Mouse (Mus musculus) midbrain, postnatal 0 days (tissue): Measurements from ENCODE around the gene Slc1a1. TPM values are rescaled to one million over a fixed set of nuclear protein-coding genes. Genes with fewer than 3 reads are reported as not detected.

Source experiments
- ATAC-seq: fragments of 200-750 bp; cut with Nextera tagmentation; 2 replicates; pipeline ENCODE4 v1.8.0; 2017; ENCODE audit warnings: moderate number of reproducible peaks, mild to moderate bottlenecking, moderate TSS enrichment, moderate library complexity; ENCODE audit not compliant: low FRiP score
- DNase-seq: peaks from one replicate; pipeline ENCODE4 v3.0.0-alpha.2; 2015; ENCODE audit warnings: low spot score
- H3K27ac ChIP-seq: fragments of 300-500 bp; sonication (generic); 2 replicates; pipeline ENCODE4 v1.5.1; 2014; ENCODE audit warnings: low read depth, mild to moderate bottlenecking, low read length, mixed read lengths
- H3K27me3 ChIP-seq: fragments of 300-500 bp; sonication (generic); 2 replicates; pipeline ENCODE4 v1.6.1; 2014; ENCODE audit warnings: low read length, control low read depth, mixed read lengths; ENCODE audit not compliant: insufficient read depth
- H3K36me3 ChIP-seq: fragments of 300-500 bp; sonication (generic); 2 replicates; pipeline ENCODE4 v1.6.1; 2014; ENCODE audit warnings: low read length, control low read depth, mixed read lengths; ENCODE audit not compliant: insufficient read depth
- H3K4me1 ChIP-seq: fragments of 300-500 bp; sonication (generic); 2 replicates; pipeline ENCODE4 v1.6.1; 2014; ENCODE audit warnings: mild to moderate bottlenecking, control low read depth, antibody characterized with exemption, low read length, mixed read lengths; ENCODE audit not compliant: insufficient read depth
- H3K4me2 ChIP-seq: fragments of 300-500 bp; sonication (generic); 2 replicates; pipeline ENCODE4 v1.6.1; 2014; ENCODE audit warnings: low read depth, mild to moderate bottlenecking, low read length, mixed read lengths; ENCODE audit not compliant: poor library complexity, severe bottlenecking
- H3K4me3 ChIP-seq: fragments of 300-500 bp; sonication (generic); 2 replicates; pipeline ENCODE4 v1.5.1; 2014; ENCODE audit warnings: low read depth, mild to moderate bottlenecking, low read length, moderate library complexity
- H3K9ac ChIP-seq: fragments of 300-500 bp; sonication (generic); replicated peaks from 2 replicates; pipeline ENCODE4 v1.6.1; 2014; ENCODE audit warnings: mild to moderate bottlenecking, low read length, moderate library complexity, mixed read lengths; ENCODE audit not compliant: poor library complexity, severe bottlenecking
- H3K9me3 ChIP-seq: fragments of 300-500 bp; sonication (generic); 2 replicates; pipeline ENCODE4 v1.6.1; 2016; ENCODE audit warnings: low read length, control low read depth
- CTCF ChIP-seq: IDR thresholded peaks from 2 replicates; pipeline ENCODE4 v1.5.1; 2016; ENCODE audit warnings: antibody characterized with exemption, mild to moderate bottlenecking
- WGBS: fragments of 180-500 bp; shearing (Covaris S2); extraction: QIAGEN DNeasy Blood & Tissue Kit; methylation state at CpG from one replicate; pipeline ENCODE4 v1.1.7; 2014; 5-methylcytosine and 5-hydroxymethylcytosine counted together
- polyA plus RNA-seq: library from polyadenylated mRNA; unstranded; fragments of >200 nt; fragmentation: Nextera tagmentation; extraction: Ambion mirVana; gene quantifications from 2 replicates; pipeline ENCODE4 v1.2.1, GENCODE M21; 2015
- total RNA-seq: library from RNA; depleted of rRNA; stranded (reverse); fragments of >200 nt; gene quantifications from 2 replicates; pipeline ENCODE4 v1.2.3, GENCODE M21; 2014

Gene Slc1a1
- total and polyA plus RNA-seq, 2 experiments from 2014 or later, result 51.7 to 85.3 TPM

- Histone ChIP-seq H3K27ac (no peak overlapping the region), H3K27me3 (no peaks in the 10 kb centered on the region), H3K4me3 (no peak overlapping the region), H3K4me1 (no peaks in the 10 kb centered on the region), H3K36me3 (peaks cover 42% of the 10 kb centered on the region), H3K9me3 (no peaks in the 10 kb centered on the region), H3K4me2 (no peak overlapping the region), H3K9ac (no peak overlapping the region)
- ATAC-seq, result no peak
- DNase-seq, result no peak
- WGBS, result 80% methylated on average over 9 of the region's 9 CpGs
- TF ChIP-seq CTCF, result no peak
Measured at GRCm38 (mm10) chr19:28908693-28909092, 73.8 kb downstream of the Slc1a1 start.

GRCm38 (mm10) chr19:28914598-28914997 is 79.7 kb downstream of the Slc1a1 start:
- Histone ChIP-seq H3K27me3 (no peaks in the 10 kb centered on the region), H3K9me3 (no peaks in the 10 kb centered on the region), H3K4me1 (no peaks in the 10 kb centered on the region), H3K36me3 (peaks cover 17% of the 10 kb centered on the region), H3K4me2 (no peak overlapping the region), H3K4me3 (no peak overlapping the region), H3K9ac (no peak overlapping the region), H3K27ac (no peak overlapping the region)
- DNase-seq (no peak), ATAC-seq (no peak)
- 77% methylated on average over 6 of the region's 6 CpGs for WGBS
- TF ChIP-seq CTCF, result no peak

- no peak for ATAC-seq
- 66% methylated on average over 2 of the region's 2 CpGs for WGBS
- TF ChIP-seq CTCF, result no peak
- H3K9me3 ChIP-seq, result no peaks in the 10 kb centered on the region
- DNase-seq, result peak; percentile 9
- H3K4me3 ChIP-seq, result no peak overlapping the region
- H3K9ac ChIP-seq, result no peak overlapping the region
- H3K4me1 ChIP-seq, result no peaks in the 10 kb centered on the region
- no peaks in the 10 kb centered on the region for H3K27me3 ChIP-seq
- H3K27ac ChIP-seq, result no peak overlapping the region
- H3K36me3 ChIP-seq, result peaks cover 11% of the 10 kb centered on the region
- H3K4me2 ChIP-seq, result no peak overlapping the region
Measured at GRCm38 (mm10) chr19:28915602-28916250, 80.9 kb downstream of the Slc1a1 start.

- peaks cover 8% of the 10 kb centered on the region for H3K36me3 ChIP-seq
- H3K4me3 ChIP-seq, result no peak overlapping the region
- ATAC-seq, result no peak
- no peak overlapping the region for H3K9ac ChIP-seq
- DNase-seq, result no peak
- no peak overlapping the region for H3K27ac ChIP-seq
- H3K4me2 ChIP-seq, result no peak overlapping the region
- no peaks in the 10 kb centered on the region for H3K4me1 ChIP-seq
- no peak for TF ChIP-seq CTCF
- 67% methylated on average over 4 of the region's 4 CpGs for WGBS
- H3K27me3 ChIP-seq, result no peaks in the 10 kb centered on the region
- no peaks in the 10 kb centered on the region for H3K9me3 ChIP-seq
Measured at GRCm38 (mm10) chr19:28916492-28916891, 81.6 kb downstream of the Slc1a1 start.

GRCm38 (mm10) chr19:28917839-28918238 is 83.0 kb downstream of the Slc1a1 start:
- Histone ChIP-seq H3K36me3 (no peaks in the 10 kb centered on the region; the same call in 1 of the 2 replicates), H3K9ac (no peak overlapping the region), H3K27ac (no peak overlapping the region), H3K4me2 (no peak overlapping the region), H3K27me3 (no peaks in the 10 kb centered on the region), H3K9me3 (no peaks in the 10 kb centered on the region), H3K4me1 (no peaks in the 10 kb centered on the region), H3K4me3 (no peak overlapping the region)
- ATAC-seq (no peak), DNase-seq (no peak)
- TF ChIP-seq CTCF, result no peak
- WGBS, result 86% methylated on average over 5 of the region's 5 CpGs

- Histone ChIP-seq H3K9me3 (no peaks in the 10 kb centered on the region), H3K36me3 (no peaks in the 10 kb centered on the region), H3K9ac (no peak overlapping the region), H3K4me1 (no peaks in the 10 kb centered on the region), H3K27me3 (no peaks in the 10 kb centered on the region), H3K4me3 (no peak overlapping the region), H3K27ac (no peak overlapping the region), H3K4me2 (no peak overlapping the region)
- WGBS, result 93% methylated on average over 5 of the region's 5 CpGs
- ATAC-seq (no peak), DNase-seq (no peak)
- no peak for TF ChIP-seq CTCF
Measured at GRCm38 (mm10) chr19:28926366-28926765, 91.5 kb downstream of the Slc1a1 start.
